Mouse (Mus musculus): Measurements from ENCODE around the gene Sema7a. TPM values are rescaled to one million over a fixed set of nuclear protein-coding genes. Genes with fewer than 3 reads are reported as not detected.

Sema7a gene
- polyA plus RNA-seq, 1 experiment from 2014 or later, result 0.24 TPM

DNA sequence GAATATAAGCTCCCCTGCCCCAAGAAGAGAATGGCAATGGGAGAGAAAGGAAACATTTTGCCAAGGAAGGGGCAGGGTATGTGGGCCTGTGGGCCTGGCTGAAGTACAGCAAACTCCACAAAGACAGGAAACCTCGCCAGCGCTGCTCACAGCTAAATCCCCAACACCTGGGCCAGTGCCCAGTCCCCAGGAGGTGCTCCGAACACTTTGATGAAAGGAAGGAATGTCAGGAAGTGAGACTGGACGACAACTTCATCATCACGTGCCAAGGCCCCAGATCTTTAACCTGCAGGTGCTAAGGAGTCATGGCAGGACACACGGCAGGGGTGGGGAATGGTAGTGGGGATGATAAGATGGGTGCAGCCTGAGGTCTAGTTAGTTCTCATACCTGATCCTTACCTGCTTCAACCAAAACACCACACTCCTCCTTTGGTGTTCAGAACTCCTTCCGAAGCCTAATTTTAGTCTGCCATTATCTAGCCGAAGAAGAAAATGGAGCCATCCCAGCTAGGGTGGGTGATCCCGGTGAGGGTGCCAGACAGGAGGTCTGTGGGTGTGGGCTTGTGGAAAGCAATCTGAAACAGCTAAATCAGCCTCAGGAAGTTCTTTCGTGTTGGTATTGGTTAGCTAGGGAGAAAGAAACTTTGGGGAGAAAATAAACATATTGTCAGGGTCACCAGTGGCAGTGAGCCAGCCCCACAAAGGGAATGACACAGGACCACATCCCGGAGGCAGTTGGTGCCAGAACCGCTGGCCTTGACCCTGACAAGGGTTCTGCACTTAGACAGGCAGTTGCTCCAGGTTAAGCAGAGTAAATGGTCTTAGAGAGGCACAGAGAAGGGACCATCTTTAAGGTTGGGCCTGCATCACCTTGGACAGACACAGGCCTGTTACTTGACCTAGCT is 25.6 kb downstream of the Sema7a start:
- Histone ChIP-seq H3K4me1 (ENCODE audit: control insufficient read depth, insufficient read depth, low read length) (no peaks in the 10 kb centered on the region), H3K4me3 (ENCODE audit: low read depth, low read length) (no peak overlapping the region), H3K27me3 (ENCODE audit: control insufficient read depth, insufficient read depth, low read length) (no peaks in the 10 kb centered on the region), H3K27ac (replicated peaks; ENCODE audit: low read depth, low read length) (no peak overlapping the region), H3K36me3 (replicated peaks; ENCODE audit: control insufficient read depth, insufficient read depth, low read depth, low read length) (no peaks in the 10 kb centered on the region), H3K9me3 (replicated peaks; ENCODE audit: control insufficient read depth, low read length) (no peaks in the 10 kb centered on the region), H3K9ac (replicated peaks; ENCODE audit: low read length) (no peak overlapping the region), H3K4me2 (ENCODE audit: low read depth, low read length) (no peak overlapping the region)
- no peak for DNase-seq (ENCODE audit: low spot score)
- 76% methylated on average over 12 of the region's 12 CpGs for WGBS
- no peak for ATAC-seq (replicated peaks; ENCODE audit: insufficient number of reproducible peaks, low FRiP score, low TSS enrichment, low read depth)

- Histone ChIP-seq H3K9me3 (replicated peaks; ENCODE audit: control insufficient read depth, low read length) (no peaks in the 10 kb centered on the region), H3K4me2 (ENCODE audit: low read depth, low read length) (no peak overlapping the region), H3K27me3 (ENCODE audit: control insufficient read depth, insufficient read depth, low read length) (no peaks in the 10 kb centered on the region), H3K9ac (replicated peaks; ENCODE audit: low read length) (no peak overlapping the region), H3K4me3 (ENCODE audit: low read depth, low read length) (no peak overlapping the region), H3K4me1 (ENCODE audit: control insufficient read depth, insufficient read depth, low read length) (peaks cover 4% of the 10 kb centered on the region; the same call in 1 of the 2 replicates), H3K27ac (replicated peaks; ENCODE audit: low read depth, low read length) (no peak overlapping the region), H3K36me3 (replicated peaks; ENCODE audit: control insufficient read depth, insufficient read depth, low read depth, low read length) (no peaks in the 10 kb centered on the region)
- ATAC-seq (replicated peaks; ENCODE audit: insufficient number of reproducible peaks, low FRiP score, low TSS enrichment, low read depth) (no peak), DNase-seq (ENCODE audit: low spot score) (no peak)
- 75% methylated on average over 14 of the region's 14 CpGs for WGBS
Measured at GRCm38 (mm10) chr9:57967237-57967960, 27.5 kb downstream of the Sema7a start.

DNA sequence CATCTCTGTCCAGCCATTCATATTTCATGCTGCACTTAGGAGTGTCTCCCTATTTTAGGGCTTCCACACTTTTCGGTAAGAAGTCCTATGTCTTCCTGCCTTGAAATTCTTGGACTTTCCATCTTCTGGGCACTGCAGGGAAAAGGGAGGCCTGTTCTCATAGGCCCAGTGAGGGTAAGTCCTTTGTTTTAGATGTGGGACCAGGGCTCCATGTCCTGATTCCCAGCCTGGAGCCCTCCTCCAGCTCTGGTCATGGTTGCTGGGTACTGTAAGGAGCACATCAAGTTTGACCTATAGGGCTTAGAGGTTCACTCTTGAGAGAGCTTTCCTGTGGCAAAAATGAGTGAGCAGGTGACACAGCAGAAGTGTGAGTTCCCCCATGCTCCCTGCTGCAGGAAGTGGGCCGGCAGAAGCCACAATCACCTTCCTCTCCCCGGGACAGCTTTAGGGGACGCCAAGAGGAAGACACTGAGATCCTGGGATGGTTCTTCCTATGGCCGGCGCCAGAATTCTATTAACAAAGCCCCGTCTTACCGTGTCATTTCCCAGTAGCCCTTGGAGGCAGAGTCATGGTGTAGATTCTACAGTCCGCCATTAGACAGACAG is 28.4 kb downstream of the Sema7a start:
- peaks cover 7% of the 10 kb centered on the region; the same call in 1 of the 2 replicates for H3K4me1 ChIP-seq (ENCODE audit: control insufficient read depth, insufficient read depth, low read length)
- H3K27me3 ChIP-seq (ENCODE audit: control insufficient read depth, insufficient read depth, low read length), result no peaks in the 10 kb centered on the region
- H3K4me2 ChIP-seq (ENCODE audit: low read depth, low read length), result no peak overlapping the region
- no peak overlapping the region for H3K27ac ChIP-seq (replicated peaks; ENCODE audit: low read depth, low read length)
- H3K36me3 ChIP-seq (replicated peaks; ENCODE audit: control insufficient read depth, insufficient read depth, low read depth, low read length), result no peaks in the 10 kb centered on the region
- 88% methylated on average over 9 of the region's 9 CpGs for WGBS
- DNase-seq (ENCODE audit: low spot score), result no peak
- H3K9ac ChIP-seq (replicated peaks; ENCODE audit: low read length), result no peak overlapping the region
- H3K4me3 ChIP-seq (ENCODE audit: low read depth, low read length), result no peak overlapping the region
- H3K9me3 ChIP-seq (replicated peaks; ENCODE audit: control insufficient read depth, low read length), result no peaks in the 10 kb centered on the region
- ATAC-seq (replicated peaks; ENCODE audit: insufficient number of reproducible peaks, low FRiP score, low TSS enrichment, low read depth), result no peak

GRCm38 (mm10) chr9:57968783-57969542 is 29.1 kb downstream of the Sema7a start:
- H3K4me1 ChIP-seq (ENCODE audit: control insufficient read depth, insufficient read depth, low read length), result peaks cover 7% of the 10 kb centered on the region; the same call in 1 of the 2 replicates
- DNase-seq (ENCODE audit: low spot score), result no peak
- H3K9me3 ChIP-seq (replicated peaks; ENCODE audit: control insufficient read depth, low read length), result no peaks in the 10 kb centered on the region
- WGBS, result 88% methylated on average over 8 of the region's 8 CpGs
- no peak overlapping the region for H3K4me3 ChIP-seq (ENCODE audit: low read depth, low read length)
- H3K27me3 ChIP-seq (ENCODE audit: control insufficient read depth, insufficient read depth, low read length), result no peaks in the 10 kb centered on the region
- H3K4me2 ChIP-seq (ENCODE audit: low read depth, low read length), result no peak overlapping the region
- no peak overlapping the region for H3K27ac ChIP-seq (replicated peaks; ENCODE audit: low read depth, low read length)
- no peaks in the 10 kb centered on the region for H3K36me3 ChIP-seq (replicated peaks; ENCODE audit: control insufficient read depth, insufficient read depth, low read depth, low read length)
- ATAC-seq (replicated peaks; ENCODE audit: insufficient number of reproducible peaks, low FRiP score, low TSS enrichment, low read depth), result no peak
- no peak overlapping the region for H3K9ac ChIP-seq (replicated peaks; ENCODE audit: low read length)

DNA sequence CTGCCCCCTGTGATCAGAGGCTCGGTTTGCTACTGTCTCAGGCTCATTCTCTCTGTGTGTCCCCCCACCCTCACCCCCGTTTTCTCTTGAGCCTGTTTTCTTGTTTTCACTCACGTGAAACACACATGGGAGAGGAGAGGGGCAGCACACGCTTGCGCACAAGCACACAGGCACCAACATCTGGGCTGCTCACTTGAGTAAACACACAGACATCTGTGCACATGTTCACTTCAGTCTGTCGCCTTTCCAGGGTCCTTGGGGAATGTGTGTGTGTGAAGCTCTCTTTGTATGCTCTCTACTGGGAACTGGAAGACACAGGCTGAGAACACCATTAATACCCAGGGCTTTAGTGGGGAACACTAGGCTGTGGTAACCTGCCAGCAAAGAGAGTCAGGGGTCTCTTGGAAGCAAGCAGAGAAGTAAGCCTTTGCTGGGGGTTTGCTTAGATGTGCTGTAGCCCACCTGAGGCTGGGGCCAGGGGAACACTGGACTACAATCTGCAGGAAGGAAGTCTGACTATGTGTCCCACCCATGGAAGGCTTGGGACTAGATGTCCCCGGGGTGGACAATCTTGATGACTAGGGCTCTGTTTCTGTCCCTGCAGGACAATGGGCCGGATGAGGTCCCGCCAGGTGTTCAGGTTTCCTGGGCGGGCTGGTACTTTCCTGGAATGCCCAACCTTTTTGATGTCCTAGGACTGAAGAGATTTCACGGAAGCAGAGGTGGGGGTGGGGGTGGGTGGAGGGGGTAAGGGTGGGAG is 30.0 kb downstream of the Sema7a start:
- Histone ChIP-seq H3K9me3 (replicated peaks; ENCODE audit: control insufficient read depth, low read length) (no peaks in the 10 kb centered on the region), H3K36me3 (replicated peaks; ENCODE audit: control insufficient read depth, insufficient read depth, low read depth, low read length) (no peaks in the 10 kb centered on the region), H3K4me3 (ENCODE audit: low read depth, low read length) (no peak overlapping the region), H3K27ac (replicated peaks; ENCODE audit: low read depth, low read length) (no peak overlapping the region), H3K4me2 (ENCODE audit: low read depth, low read length) (no peak overlapping the region), H3K27me3 (ENCODE audit: control insufficient read depth, insufficient read depth, low read length) (no peaks in the 10 kb centered on the region), H3K4me1 (ENCODE audit: control insufficient read depth, insufficient read depth, low read length) (peaks cover 7% of the 10 kb centered on the region; the same call in 1 of the 2 replicates), H3K9ac (replicated peaks; ENCODE audit: low read length) (no peak overlapping the region)
- DNase-seq (ENCODE audit: low spot score) (no peak), ATAC-seq (replicated peaks; ENCODE audit: insufficient number of reproducible peaks, low FRiP score, low TSS enrichment, low read depth) (no peak)
- WGBS, result 72% methylated on average over 11 of the region's 11 CpGs

- Histone ChIP-seq H3K27me3 (ENCODE audit: control insufficient read depth, insufficient read depth, low read length) (no peaks in the 10 kb centered on the region), H3K27ac (replicated peaks; ENCODE audit: low read depth, low read length) (no peak overlapping the region), H3K4me2 (ENCODE audit: low read depth, low read length) (no peak overlapping the region), H3K36me3 (replicated peaks; ENCODE audit: control insufficient read depth, insufficient read depth, low read depth, low read length) (no peaks in the 10 kb centered on the region), H3K4me3 (ENCODE audit: low read depth, low read length) (no peak overlapping the region), H3K9me3 (replicated peaks; ENCODE audit: control insufficient read depth, low read length) (no peaks in the 10 kb centered on the region), H3K4me1 (ENCODE audit: control insufficient read depth, insufficient read depth, low read length) (peaks cover 7% of the 10 kb centered on the region; the same call in 1 of the 2 replicates), H3K9ac (replicated peaks; ENCODE audit: low read length) (no peak overlapping the region)
- ATAC-seq (replicated peaks; ENCODE audit: insufficient number of reproducible peaks, low FRiP score, low TSS enrichment, low read depth) (no peak), DNase-seq (ENCODE audit: low spot score) (no peak)
- WGBS, result 91% methylated on average over 5 of the region's 5 CpGs
Measured at GRCm38 (mm10) chr9:57971413-57971812, 31.5 kb downstream of the Sema7a start.

GRCm38 (mm10) chr9:57972141-57972591 is 32.3 kb downstream of the Sema7a start:
- whole genome bisulfite sequencing, result 60% methylated on average over 9 of the region's 9 CpGs
- Histone ChIP-seq H3K9ac (replicated peaks; ENCODE audit: low read length) (no peak overlapping the region; the same call in none of the 2 replicates), H3K27me3 (ENCODE audit: control insufficient read depth, insufficient read depth, low read length) (no peaks in the 10 kb centered on the region), H3K4me2 (ENCODE audit: low read depth, low read length) (no peak overlapping the region), H3K36me3 (replicated peaks; ENCODE audit: control insufficient read depth, insufficient read depth, low read depth, low read length) (no peaks in the 10 kb centered on the region), H3K27ac (replicated peaks; ENCODE audit: low read depth, low read length) (peak overlapping the region; percentile 35), H3K4me3 (ENCODE audit: low read depth, low read length) (no peak overlapping the region), H3K4me1 (ENCODE audit: control insufficient read depth, insufficient read depth, low read length) (peaks cover 7% of the 10 kb centered on the region; the same call in 1 of the 2 replicates), H3K9me3 (replicated peaks; ENCODE audit: control insufficient read depth, low read length) (no peaks in the 10 kb centered on the region)
- no peak for DNase-seq (ENCODE audit: low spot score)
- no peak for ATAC-seq (replicated peaks; ENCODE audit: insufficient number of reproducible peaks, low FRiP score, low TSS enrichment, low read depth)
